Mouse (Mus musculus) macrophage (primary cell): ENCODE results near the gene Trafd1. TPM values are rescaled to one million over a fixed set of nuclear protein-coding genes. Genes with fewer than 3 reads are reported as not detected.
"Not testable (repeated sequence)": the region's sequence is repeated elsewhere in the genome, so short reads cannot be mapped to it uniquely, and the experiment has no call there.

ENCODE experiments used
- H3K27ac ChIP-seq: fragments of 350-480 bp; formaldehyde crosslinking; 2 replicates; pipeline ENCODE4 v1.9.0; 2021
- H3K36me3 ChIP-seq: fragments of 350-480 bp; formaldehyde crosslinking; 2 replicates; pipeline ENCODE4 v1.9.0; 2021; ENCODE audit errors: inconsistent target
- H3K4me3 ChIP-seq: fragments of 350-480 bp; formaldehyde crosslinking; 2 replicates; pipeline ENCODE4 v1.9.0; 2021; ENCODE audit errors: inconsistent target
- H3K79me2 ChIP-seq: fragments of 350-480 bp; formaldehyde crosslinking; 2 replicates; pipeline ENCODE4 v1.9.0; 2021; ENCODE audit errors: inconsistent target
- WGBS: methylation state at CpG from one replicate; pipeline ENCODE4 v1.1.7; 2026; ENCODE audit warnings: inconsistent platforms; ENCODE audit not compliant: missing documents; 5-methylcytosine and 5-hydroxymethylcytosine counted together
- polyA plus RNA-seq: library from polyadenylated mRNA; stranded (reverse); fragments of 250-400 nt; gene quantifications from 3 replicates; pipeline ENCODE4 v1.2.4, GENCODE M21; 2018; ENCODE audit warnings: inconsistent platforms

The Trafd1 gene
- polyA plus RNA-seq, 1 experiment from 2014 or later = 148 TPM

DNA sequence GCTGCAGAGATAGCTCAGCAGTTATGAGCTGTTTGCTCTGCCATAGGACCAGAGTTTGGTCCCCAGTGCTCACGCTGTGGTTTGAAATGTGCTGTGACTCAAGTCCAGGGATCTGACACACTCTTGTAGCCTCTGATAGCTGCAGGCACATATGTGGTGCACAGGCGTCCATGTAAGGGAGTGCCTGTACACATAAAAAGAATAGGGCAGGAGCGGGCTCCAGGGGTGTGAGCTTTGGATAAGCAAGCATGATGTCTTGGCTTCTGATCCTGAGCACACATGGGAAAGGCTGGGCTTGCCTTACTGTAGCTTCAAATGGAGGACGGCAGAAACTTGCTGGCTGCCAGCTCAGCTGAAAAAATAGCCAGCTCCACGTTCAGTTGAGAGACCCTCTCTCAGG is 10.2 kb upstream of the Trafd1 start:
- no peaks in the 10 kb centered on the region for H3K36me3 ChIP-seq
- H3K27ac ChIP-seq = no peak overlapping the region
- no peak overlapping the region for H3K4me3 ChIP-seq
- WGBS = 93% methylated on average over 5 of the region's 5 CpGs
- peaks cover 26% of the 10 kb centered on the region for H3K79me2 ChIP-seq

DNA sequence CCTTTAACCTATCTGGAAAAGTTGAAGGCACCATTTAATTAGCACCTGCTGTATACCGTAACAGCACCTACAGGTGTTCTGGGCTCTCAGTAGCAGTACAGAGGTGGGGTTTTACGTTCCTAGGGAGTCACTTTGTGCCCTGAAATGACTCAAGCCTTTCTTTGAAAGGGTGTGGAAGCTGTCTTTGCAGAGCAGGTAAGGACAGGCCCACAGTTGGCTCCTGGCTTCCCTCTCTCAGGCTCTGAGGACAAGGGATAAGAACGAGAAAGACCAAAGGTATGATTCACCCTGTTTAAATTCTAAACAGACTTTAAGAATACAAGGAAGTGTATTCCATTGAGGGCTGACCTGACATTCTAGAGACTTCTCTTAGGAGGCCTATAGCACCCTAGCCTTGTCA is 8.0 kb upstream of the Trafd1 start:
- Histone ChIP-seq H3K27ac (no peak overlapping the region), H3K4me3 (no peak overlapping the region), H3K36me3 (no peaks in the 10 kb centered on the region), H3K79me2 (peaks cover 4% of the 10 kb centered on the region)
- WGBS = 94% methylated on average over 3 of the region's 3 CpGs

DNA sequence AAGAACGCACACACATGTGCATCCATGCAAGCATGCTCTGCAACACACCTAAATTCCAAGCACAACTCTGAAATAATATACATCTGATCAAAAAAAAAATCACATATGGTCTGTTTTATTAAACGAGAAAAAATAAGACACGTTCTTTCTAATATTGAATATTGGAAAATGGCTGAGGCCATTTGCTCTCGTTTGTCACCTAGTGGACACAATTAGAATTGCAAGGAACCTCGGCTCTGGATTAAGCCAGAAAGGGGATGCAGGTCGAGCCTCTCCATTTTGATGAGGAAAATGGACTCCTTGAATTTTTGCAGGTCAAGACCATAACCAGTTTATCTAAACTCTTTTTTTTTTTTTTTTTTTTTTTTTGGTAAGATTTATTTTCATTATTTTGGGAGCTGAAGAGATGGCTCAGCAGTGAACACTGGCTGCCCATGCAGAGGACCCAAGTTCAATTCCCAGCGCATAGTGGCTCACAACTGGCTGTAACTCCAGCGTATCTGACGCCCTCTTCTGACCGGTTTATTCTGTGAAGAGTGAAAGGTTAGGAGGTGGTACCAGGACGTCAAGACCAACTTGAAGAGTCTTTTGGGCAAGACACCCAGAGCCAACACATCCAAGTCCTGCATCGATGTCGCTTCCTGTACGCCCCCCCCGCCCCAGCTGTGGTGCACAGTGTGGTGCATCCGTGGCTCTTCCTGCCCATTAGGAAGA is 7.4 kb upstream of the Trafd1 start:
- Histone ChIP-seq H3K27ac (no peak overlapping the region), H3K4me3 (no peak overlapping the region), H3K79me2 (no peaks in the 10 kb centered on the region; the same call in 1 of the 2 replicates), H3K36me3 (no peaks in the 10 kb centered on the region)
- 57% methylated on average over 16 of the region's 16 CpGs for WGBS

DNA sequence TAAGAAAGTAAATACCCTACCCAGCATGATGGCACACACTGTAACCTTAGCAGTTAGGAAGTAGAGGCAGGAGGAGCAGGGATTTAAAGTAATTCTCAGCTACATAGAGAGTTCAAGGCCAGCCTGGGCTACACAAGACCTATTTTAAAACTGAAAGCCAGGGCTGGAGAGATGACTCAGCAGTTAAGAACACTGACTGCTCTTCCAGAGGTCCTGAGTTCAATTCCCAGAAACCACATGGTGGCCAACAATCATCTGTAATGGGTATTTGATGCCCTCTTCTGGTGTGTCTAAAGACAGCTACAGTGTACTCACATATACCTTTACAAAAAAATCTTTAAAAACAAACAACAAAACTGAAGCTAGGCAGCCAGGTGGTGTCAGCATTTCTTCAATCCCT is 4.3 kb upstream of the Trafd1 start:
- Histone ChIP-seq H3K79me2 (peaks cover 4% of the 10 kb centered on the region; the same call in 1 of the 2 replicates), H3K4me3 (no peak overlapping the region), H3K36me3 (no peaks in the 10 kb centered on the region), H3K27ac (peak overlapping the region; percentile 46)

DNA sequence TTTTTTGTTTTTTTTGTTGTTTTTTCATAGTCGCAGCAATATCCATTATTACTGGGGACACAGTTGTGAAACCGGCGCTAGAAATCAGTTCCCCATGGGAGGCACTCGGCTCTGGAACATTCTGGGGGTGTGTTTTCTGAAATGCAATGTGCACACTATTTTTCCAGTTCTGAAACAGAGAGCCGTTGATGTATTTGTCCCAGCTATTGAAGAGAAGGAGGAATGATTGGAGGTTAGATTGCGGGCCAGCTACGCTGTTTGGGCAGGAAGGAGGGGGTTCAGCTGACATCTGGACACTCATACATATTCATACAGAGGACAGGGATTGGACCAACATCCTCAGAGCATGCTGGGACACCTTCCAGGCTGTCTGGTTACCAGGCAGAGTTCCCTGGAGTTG is 3.7 kb upstream of the Trafd1 start:
- Histone ChIP-seq H3K36me3 (no peaks in the 10 kb centered on the region), H3K79me2 (peaks cover 10% of the 10 kb centered on the region), H3K27ac (peak overlapping the region; percentile 46), H3K4me3 (no peak overlapping the region)
- 51% methylated on average over 7 of the region's 7 CpGs for WGBS

DNA sequence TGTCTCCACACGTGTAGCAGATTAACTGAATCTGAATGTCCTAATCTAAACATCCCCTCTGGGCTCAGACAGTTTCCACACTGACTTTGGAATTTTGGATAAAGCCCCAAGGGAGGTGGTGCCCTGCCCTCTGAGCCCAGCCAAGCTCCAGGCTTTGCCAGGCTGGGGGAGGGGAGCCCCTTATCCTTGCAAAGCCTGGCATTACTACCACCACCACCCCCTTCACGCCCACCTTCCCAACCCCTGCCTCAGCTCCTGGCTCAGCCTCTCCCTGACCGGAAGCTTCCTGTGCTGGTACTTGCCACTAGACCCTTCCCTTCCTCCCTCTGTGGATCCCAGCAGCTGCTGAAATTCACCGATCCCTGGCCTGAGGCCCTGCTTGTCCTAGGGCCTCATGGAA is 1.7 kb upstream of the Trafd1 start:
- Histone ChIP-seq H3K36me3 (peaks cover 13% of the 10 kb centered on the region; the same call in 1 of the 2 replicates), H3K79me2 (peaks cover 30% of the 10 kb centered on the region), H3K4me3 (no peak overlapping the region), H3K27ac (peak overlapping the region; percentile 46; the same call in 1 of the 2 replicates)
- 83% methylated on average over 3 of the region's 4 CpGs for WGBS

DNA sequence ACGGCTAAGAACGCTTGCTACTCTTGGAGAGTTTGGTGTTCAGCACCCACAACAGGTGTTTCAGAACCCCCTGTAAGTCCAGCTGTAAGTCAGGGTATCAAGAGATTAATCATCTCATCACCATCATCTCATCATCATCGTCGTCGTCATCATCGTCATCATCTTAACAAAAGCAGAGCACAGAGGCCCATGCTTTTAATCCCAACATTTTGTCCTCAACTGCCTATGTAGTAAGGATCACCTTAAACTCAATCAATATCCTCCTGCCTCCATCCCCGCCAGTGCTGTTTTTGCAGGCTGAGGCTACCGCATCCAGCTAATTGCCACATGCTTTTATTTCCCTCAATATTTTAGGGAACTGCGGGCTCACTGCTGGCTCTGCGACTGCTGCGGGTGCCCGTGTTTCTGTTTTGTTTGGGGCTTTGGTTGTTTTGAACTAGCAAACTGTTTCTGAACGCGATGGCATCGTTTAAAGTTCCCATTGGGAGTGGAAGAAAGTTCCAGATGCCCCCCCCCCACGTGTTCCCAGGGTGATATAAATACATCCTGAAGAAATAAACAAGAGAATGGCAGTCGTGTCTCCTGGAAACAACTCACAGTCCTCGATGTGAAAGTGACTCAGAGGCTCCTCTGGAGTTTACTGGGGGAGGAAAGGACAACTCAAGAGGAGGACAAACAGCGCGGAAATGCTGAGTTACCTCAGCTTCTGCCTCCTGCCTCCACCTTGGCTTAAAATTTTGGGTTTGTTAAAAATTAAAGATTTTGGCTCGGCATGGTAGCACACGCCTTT is 883 bp upstream of the Trafd1 start:
- H3K27ac ChIP-seq = peak overlapping the region; percentile 46
- H3K79me2 ChIP-seq = peaks cover 38% of the 10 kb centered on the region
- peak overlapping the region; percentile 36 for H3K4me3 ChIP-seq
- H3K36me3 ChIP-seq = peaks cover 21% of the 10 kb centered on the region
- 24% methylated on average over 22 of the region's 22 CpGs for WGBS

DNA sequence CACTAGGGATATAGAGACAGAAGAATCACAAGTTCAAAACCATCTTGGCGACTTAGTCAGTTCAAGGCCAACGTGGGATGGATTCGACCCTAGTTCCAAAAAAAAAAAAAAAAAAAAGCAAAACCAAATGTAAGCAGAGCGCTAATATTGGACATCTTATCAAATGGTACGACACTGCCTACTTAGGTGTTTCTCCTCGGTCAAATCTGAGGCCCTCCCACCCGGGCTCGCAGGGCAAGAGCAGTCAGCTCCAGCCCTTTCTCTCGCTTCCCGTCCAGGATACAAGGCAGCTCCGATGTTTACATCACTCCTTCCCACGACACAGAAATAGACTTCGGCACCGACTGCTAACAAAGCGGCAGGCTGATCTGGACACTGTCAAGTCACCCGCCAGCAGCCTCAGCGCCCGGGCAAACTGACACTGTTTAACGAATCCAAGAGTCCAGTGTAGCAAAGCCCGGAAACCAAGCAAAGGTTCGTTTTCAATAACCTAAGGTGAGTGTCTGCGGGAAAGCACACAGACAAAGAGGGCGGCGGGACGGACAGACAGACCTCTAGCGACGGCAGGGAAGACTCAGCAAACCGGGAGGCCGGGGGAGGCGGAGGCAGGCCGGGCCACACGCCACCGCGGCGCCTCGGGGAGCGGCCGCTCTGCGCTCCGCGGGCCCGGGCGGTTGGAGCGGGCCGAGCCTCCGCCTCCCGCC is 523 bp downstream of the Trafd1 start:
- under 1% methylated on average over 46 of the region's 47 CpGs for WGBS
- H3K79me2 ChIP-seq = peaks cover 52% of the 10 kb centered on the region
- peaks cover 34% of the 10 kb centered on the region for H3K36me3 ChIP-seq
- H3K4me3 ChIP-seq = peak overlapping the region; percentile 88
- H3K27ac ChIP-seq = peak overlapping the region; percentile 96

DNA sequence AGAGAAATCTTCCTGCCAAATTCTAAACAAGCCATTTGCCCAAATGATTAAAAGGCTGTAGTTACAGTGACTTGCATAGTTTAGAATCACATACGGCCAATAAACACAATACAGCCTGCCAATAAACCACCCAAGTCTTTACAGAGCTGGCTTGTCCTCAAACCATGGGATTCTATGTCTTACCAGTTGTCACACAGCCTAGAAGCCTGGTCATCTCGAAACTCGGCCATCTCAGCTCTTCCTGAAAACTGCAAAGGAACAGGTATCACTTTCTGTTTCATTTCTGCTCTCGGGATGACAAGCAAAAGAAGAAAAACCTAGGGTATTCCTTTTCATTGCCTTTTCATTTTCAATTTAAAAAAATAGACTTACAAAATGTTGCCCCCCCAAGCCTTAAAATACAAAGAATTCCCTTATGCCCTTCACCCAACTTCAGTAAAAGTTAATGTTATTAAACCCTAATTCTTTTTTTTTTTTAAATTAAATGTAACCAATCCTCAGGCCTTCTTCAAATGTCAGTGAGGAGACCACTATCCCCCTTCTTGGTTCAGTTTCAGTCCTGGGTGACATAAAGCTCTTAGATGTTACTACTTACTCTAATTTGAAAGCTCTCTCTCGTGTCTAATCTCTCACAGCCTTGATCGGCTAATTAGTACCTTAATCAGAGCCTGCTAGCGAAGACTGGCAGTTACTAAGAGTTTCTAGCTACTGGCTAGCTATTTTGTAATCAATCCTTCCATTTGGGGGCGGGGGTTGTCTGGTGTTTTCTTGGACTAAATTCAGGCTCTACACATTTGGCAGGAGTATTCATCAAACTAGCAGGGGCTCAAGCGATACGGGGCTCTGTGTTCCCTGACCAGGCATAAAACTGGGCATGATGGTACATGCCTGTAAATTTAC is 1.3 kb downstream of the Trafd1 start:
- Histone ChIP-seq H3K79me2 (peaks cover 60% of the 10 kb centered on the region), H3K36me3 (peaks cover 42% of the 10 kb centered on the region), H3K4me3 (peak overlapping the region; percentile 88), H3K27ac (peak overlapping the region; percentile 96)
- 11% methylated on average over 10 of the region's 10 CpGs for WGBS

DNA sequence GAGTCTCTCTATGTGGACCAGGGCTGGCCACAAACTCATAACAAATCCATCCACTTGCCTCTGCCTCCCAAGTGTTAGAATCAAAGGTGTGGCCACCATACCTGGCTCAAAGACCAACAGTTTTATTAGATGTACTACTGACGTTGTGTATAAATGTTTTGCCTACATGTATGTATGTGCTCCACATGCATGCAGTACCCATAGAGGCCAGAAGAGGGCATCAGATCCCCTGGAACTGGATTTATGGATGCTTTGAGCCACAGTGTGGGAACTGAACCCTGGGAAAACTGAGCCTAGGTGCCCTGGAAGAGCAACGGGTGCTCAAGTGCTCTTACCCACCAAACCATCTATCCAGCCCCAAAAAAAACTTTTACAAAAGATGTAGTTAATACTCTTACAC is 4.7 kb downstream of the Trafd1 start:
- Histone ChIP-seq H3K79me2 (peaks cover 90% of the 10 kb centered on the region), H3K4me3 (no peak overlapping the region), H3K36me3 (peaks cover 74% of the 10 kb centered on the region), H3K27ac (no peak overlapping the region)
- 96% methylated on average over 2 of the region's 2 CpGs for WGBS

DNA sequence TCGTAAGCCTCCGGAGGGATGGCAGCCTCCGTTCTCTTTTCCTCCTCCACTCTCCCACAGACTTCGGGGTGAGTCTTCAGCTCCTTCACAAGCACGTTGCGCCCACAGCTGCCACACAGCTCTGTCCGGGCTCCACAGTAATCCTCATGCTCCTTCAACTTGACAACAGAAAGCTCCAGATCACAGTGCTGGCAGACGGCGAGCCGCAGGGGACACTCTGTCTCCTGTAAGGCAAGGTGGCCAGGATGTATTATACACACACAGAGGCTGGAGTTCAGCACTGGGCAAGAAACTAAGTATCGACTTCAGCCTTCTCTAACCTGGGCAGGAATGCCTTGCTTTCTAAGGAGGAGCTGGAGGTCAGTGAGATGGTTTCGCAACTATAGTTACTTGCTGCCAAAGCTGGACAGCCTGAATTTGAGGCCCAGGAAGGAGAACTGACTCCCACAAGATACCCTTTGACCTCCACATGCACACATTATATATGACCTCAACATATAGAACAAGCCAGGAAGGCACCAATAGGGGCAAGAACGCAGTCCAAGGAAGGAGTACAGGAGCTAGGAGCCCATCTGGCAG is 6.7 kb downstream of the Trafd1 start:
- Histone ChIP-seq H3K36me3 (peaks cover 90% of the 10 kb centered on the region), H3K4me3 (no peak overlapping the region), H3K27ac (no peak overlapping the region), H3K79me2 (peaks cover 79% of the 10 kb centered on the region)
- WGBS = 95% methylated on average over 10 of the region's 13 CpGs

DNA sequence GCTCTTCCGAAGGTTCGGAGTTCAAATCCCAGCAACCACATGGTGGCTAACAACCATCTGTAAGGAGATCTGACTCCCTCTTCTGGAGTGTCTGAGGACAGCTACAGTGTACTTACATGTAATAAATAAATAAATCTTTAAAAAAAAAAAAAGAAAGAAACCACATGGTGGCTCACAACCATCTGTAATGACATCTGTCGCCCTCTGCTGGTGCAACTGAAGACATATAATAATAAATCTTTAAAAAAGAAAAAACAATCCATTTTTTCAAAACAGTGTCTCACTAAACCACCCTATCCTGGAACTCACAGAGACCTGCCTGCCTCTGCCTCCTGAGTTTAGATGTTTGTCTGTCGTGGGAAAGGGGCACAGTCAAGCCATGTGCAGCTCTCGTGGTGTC is 8.5 kb downstream of the Trafd1 start:
- 100% methylated on average over 2 of the region's 5 CpGs for WGBS
- Histone ChIP-seq H3K79me2 (peaks cover 61% of the 10 kb centered on the region), H3K36me3 (peaks cover 94% of the 10 kb centered on the region)
- not testable (repeated sequence) for H3K4me3 ChIP-seq, H3K27ac ChIP-seq

DNA sequence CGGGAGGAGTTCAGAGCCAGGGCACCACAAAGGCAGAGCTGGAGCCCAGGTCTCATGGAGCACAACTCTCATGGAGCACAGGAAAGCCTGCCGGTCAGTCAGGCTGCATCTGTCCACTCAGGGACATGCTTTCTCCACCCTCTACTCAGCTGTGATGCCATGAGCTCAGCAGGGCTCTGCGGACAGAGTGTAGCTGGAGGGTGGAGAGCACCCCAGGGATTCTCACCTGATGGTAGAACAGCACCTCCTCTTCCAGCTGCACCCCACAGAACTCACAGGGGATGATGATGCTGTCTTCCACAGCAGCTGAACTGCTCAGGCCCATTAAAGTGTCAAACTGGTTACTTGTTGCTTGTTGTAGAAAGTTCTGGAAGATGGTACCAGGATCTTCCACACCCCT is 10.6 kb downstream of the Trafd1 start:
- peaks cover 91% of the 10 kb centered on the region for H3K36me3 ChIP-seq
- H3K27ac ChIP-seq = no peak overlapping the region
- WGBS = 94% methylated on average over 3 of the region's 3 CpGs
- peaks cover 40% of the 10 kb centered on the region for H3K79me2 ChIP-seq
- H3K4me3 ChIP-seq = no peak overlapping the region

DNA sequence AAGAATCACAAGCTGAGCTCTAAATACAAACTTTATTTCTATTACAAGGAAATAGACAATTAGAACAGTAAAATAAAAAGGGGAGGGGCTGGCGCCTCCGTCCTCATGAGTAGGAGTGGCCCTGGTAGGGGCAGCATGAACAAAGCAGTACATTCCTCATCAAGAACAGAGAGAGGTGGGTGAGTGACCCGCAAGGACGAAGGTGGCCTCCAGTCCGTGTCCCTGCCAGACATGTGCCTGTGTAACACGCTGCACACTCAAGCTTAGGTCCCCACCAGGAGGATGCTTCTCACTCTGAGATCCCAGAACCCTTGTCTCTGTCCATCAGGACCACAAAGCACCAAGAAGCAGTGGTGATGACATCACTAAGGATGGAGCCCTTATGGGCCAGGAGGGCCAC is 13.7 kb downstream of the Trafd1 start:
- H3K36me3 ChIP-seq = peaks cover 83% of the 10 kb centered on the region
- 96% methylated on average over 6 of the region's 6 CpGs for WGBS
- no peak overlapping the region for H3K27ac ChIP-seq
- H3K79me2 ChIP-seq = peaks cover 12% of the 10 kb centered on the region; the same call in 1 of the 2 replicates
- no peak overlapping the region for H3K4me3 ChIP-seq
